Mouse (Mus musculus): ENCODE results near the gene Klk1b9. TPM values are rescaled to one million over a fixed set of nuclear protein-coding genes. Genes with fewer than 3 reads are reported as not detected.

Klk1b9 gene
- polyA plus RNA-seq, 1 experiment, result not detected

Other genes with a start within 250 kb of the Klk1b9 start
- gene Klk12, start 207.2 kb upstream of the Klk1b9 start, polyA plus RNA-seq (2012; rRNA removed), result not detected in 2 replicates
- not detected in 2 replicates for gene Klk11, start 201.5 kb upstream of the Klk1b9 start, polyA plus RNA-seq (2012; rRNA removed)
- 0.21 and 0.69 TPM in 2 replicates for gene Klk10, start 195.0 kb upstream of the Klk1b9 start, polyA plus RNA-seq (2012; rRNA removed)
- gene Klk9, start 184.2 kb upstream of the Klk1b9 start, polyA plus RNA-seq (2012; rRNA removed), result not detected in 2 replicates
- 3.1 TPM in 2 replicates for gene Klk8, start 178.5 kb upstream of the Klk1b9 start, polyA plus RNA-seq (2012; rRNA removed)
- gene Klk7, start 164.8 kb upstream of the Klk1b9 start, polyA plus RNA-seq (2012; rRNA removed), result not detected in 2 replicates
- gene Klk6, start 151.6 kb upstream of the Klk1b9 start, polyA plus RNA-seq (2012; rRNA removed), result not detected in 2 replicates
- gene Klk5, start 134.1 kb upstream of the Klk1b9 start, polyA plus RNA-seq (2012; rRNA removed), result not detected in 2 replicates
- not detected in 2 replicates for gene Klk4, start 94.9 kb upstream of the Klk1b9 start, polyA plus RNA-seq (2012; rRNA removed)
- gene Klk15, start 42.3 kb upstream of the Klk1b9 start, polyA plus RNA-seq (2012; rRNA removed), result not detected in 2 replicates
- not detected in 2 replicates for gene Klk1b8, start 25.4 kb upstream of the Klk1b9 start, polyA plus RNA-seq (2012; rRNA removed)
- not detected in 2 replicates for gene Klk1b1, start 9.3 kb upstream of the Klk1b9 start, polyA plus RNA-seq (2012; rRNA removed)
- not detected in 2 replicates for gene Klk1b11, start 19.8 kb downstream of the Klk1b9 start, polyA plus RNA-seq (2012; rRNA removed)
- gene Klk1b26, start 36.1 kb downstream of the Klk1b9 start, polyA plus RNA-seq (2012; rRNA removed), result not detected in 2 replicates
- gene Klk1b27, start 76.2 kb downstream of the Klk1b9 start, polyA plus RNA-seq (2012; rRNA removed), result 0.62 and 0.71 TPM in 2 replicates
- gene Klk1b21, start 126.3 kb downstream of the Klk1b9 start, polyA plus RNA-seq (2012; rRNA removed), result not detected in 2 replicates
- 2.6 and 4.9 TPM in 2 replicates for gene Klk1b22, start 136.6 kb downstream of the Klk1b9 start, polyA plus RNA-seq (2012; rRNA removed)
- not detected in 2 replicates for gene Klk1b16, start 160.7 kb downstream of the Klk1b9 start, polyA plus RNA-seq (2012; rRNA removed)
- 0.10 TPM in 1 of 2 replicates, not detected in the other for gene Klk1b24, start 212.2 kb downstream of the Klk1b9 start, polyA plus RNA-seq (2012; rRNA removed)
- gene Klk1b3, start 222.1 kb downstream of the Klk1b9 start, polyA plus RNA-seq (2012; rRNA removed), result 0.12 and 0.18 TPM in 2 replicates
- not detected in 2 replicates for gene Klk1b4, start 231.4 kb downstream of the Klk1b9 start, polyA plus RNA-seq (2012; rRNA removed)
- gene Klk1b5, start 239.9 kb downstream of the Klk1b9 start, polyA plus RNA-seq (2012; rRNA removed), result 0.06 and 0.12 TPM in 2 replicates
- 389 and 435 TPM in 2 replicates for gene Klk1, start 249.3 kb downstream of the Klk1b9 start, polyA plus RNA-seq (2012; rRNA removed)

Measured in large intestine, adult 2 months (tissue).